Mouse (Mus musculus): ENCODE measurements around the gene Zic2. TPM values are rescaled to one million over a fixed set of nuclear protein-coding genes. Genes with fewer than 3 reads are reported as not detected.
"Not testable (repeated sequence)": the region's sequence is repeated elsewhere in the genome, so short reads cannot be mapped to it uniquely, and the experiment has no call there.

The Zic2 gene
- polyA plus RNA-seq, 1 experiment from 2014 or later, result 0.35 TPM

- no peak for ATAC-seq (ENCODE audit: insufficient number of reproducible peaks, insufficient read depth, low FRiP score, low TSS enrichment, low read depth)
- no peak overlapping the region for H3K9ac ChIP-seq
- 1% methylated on average over 40 of the region's 40 CpGs for WGBS
Measured at GRCm38 (mm10) chr14:122463080-122463691, 12.0 kb upstream of the Zic2 start.

DNA sequence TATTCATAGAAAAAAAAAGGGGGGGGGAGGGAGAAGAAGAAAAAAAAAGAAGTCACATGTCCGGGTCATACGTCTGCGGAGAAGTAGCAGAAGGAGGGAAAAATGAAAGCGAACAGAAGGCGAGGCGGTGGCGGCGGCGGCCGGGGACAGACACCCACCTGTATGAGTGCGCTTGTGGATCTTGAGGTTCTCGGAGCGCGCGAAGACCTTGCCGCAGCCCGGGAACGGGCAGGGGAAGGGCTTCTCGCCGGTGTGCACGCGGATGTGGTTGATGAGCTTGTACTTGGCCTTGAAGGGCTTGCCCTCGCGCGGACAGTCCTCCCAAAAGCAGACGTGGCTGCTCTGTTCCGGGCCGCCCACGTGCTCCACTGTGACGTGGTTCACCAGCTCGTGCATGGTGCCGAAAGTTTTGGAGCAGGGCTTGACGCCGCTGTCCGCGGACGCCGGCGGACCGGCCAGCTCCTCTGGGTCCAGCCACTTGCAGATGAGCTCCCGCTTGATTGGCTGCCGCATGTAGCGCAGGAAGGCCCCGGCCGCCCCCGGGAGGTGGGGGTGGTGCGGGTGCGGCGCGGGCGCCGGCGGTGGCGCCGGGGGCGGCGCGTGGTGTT, 11.4 kb upstream of the Zic2 start:
- peaks cover 91% of the 10 kb centered on the region for H3K27me3 ChIP-seq
- 1% methylated on average over 53 of the region's 58 CpGs for WGBS
- H3K9me3 ChIP-seq, H3K27ac ChIP-seq, H3K36me3 ChIP-seq: not testable (repeated sequence)
- peaks cover 24% of the 10 kb centered on the region for H3K4me1 ChIP-seq
- H3K9ac ChIP-seq, result peak overlapping the region; percentile 61
- H3K4me3 ChIP-seq, result peak overlapping the region; percentile 51
- peak; percentile 13; the same call in 1 of the 2 replicates for ATAC-seq (ENCODE audit: insufficient number of reproducible peaks, insufficient read depth, low FRiP score, low TSS enrichment, low read depth)
- peak overlapping the region; percentile 89 for H3K4me2 ChIP-seq

More at GRCm38 (mm10) chr14:122463080-122463691, 12.0 kb upstream of the Zic2 start:
- peaks cover 85% of the 10 kb centered on the region for H3K27me3 ChIP-seq
- peak overlapping the region; percentile 89 for H3K4me2 ChIP-seq
- no peaks in the 10 kb centered on the region for H3K9me3 ChIP-seq
- no peak overlapping the region for H3K27ac ChIP-seq
- peaks cover 24% of the 10 kb centered on the region for H3K4me1 ChIP-seq
- peak overlapping the region; percentile 51 for H3K4me3 ChIP-seq
- H3K36me3 ChIP-seq, result no peaks in the 10 kb centered on the region

DNA sequence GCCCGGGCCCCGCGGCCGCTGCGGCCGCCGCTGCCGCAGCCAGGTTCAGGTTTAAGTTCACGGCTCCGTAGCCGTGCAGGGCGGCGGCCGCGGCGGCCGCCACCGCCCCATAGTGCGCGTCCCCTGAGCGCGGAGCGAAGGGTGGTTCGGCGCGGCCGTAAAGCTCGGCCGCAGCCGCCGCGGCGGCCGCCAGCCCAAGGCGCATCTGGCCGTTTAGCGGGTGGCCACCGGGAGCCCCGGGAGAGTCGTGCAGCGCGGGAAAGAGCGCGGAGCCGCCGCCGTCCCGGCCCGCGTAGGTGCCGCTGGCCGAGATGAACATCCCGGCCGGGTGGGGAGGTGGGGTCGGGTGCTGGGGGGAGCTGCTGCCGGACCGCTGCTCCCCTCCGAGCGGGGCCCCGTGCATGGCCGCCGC, 10.9 kb upstream of the Zic2 start:
- no peaks in the 10 kb centered on the region for H3K36me3 ChIP-seq
- peak overlapping the region; percentile 61 for H3K9ac ChIP-seq
- no peaks in the 10 kb centered on the region for H3K9me3 ChIP-seq
- under 1% methylated on average over 53 of the region's 62 CpGs for WGBS
- H3K27ac ChIP-seq, result no peak overlapping the region
- H3K4me2 ChIP-seq, result peak overlapping the region; percentile 89
- H3K27me3 ChIP-seq, result peaks cover 95% of the 10 kb centered on the region
- H3K4me3 ChIP-seq, result peak overlapping the region; percentile 51
- peaks cover 24% of the 10 kb centered on the region for H3K4me1 ChIP-seq
- ATAC-seq (ENCODE audit: insufficient number of reproducible peaks, insufficient read depth, low FRiP score, low TSS enrichment, low read depth), result 0 out of 2 replicates have a peak, but pooled peaks have one; percentile 22

DNA sequence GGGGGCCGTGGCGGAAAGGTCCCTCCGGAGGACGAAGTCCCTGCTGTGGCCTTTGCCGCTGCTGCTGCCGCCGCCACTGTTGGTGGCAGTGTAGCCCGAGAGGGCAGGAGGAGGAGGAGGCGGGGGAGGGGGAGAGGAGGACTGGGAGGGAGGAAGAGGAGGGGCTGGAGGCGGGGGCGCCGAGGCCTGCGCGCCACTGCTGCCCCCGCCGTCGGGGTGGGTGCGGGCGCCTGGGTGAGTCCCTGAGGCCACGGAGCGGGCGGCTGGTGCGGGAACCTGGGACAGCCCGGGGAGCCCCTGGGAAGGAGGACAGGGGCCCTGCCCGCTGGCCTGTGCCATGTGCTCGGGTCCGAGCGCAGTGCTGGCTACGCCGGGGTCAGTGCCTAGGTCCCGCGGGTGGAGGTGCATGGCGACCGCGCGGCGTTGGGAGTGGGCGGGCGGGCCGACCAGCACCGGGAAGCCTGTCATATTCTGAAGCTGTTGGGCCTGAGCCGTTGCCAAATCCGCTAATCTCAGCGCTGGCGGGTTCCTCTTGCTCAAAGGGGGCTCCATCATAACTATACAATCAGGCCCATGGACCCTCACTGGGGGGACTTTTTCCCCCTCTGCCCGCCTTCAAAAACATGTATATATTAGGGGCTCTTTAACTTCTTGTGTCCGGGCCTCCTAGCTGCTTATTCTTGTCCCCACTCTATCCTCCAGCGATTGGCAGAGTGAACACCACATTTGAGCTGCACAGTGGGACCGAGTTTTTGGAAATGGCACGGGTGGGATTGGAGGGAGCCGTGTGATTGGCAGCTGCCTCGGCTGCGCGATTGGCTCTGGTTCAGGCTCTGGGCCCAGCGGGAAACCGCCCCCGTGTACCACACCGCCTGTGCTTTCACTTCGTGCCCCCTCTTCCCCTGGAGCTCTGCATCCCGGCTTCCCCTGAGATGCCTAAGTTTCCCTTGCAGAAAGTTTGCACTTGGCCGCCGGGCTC, 10.2 kb upstream of the Zic2 start, which contains the start of gene Zic5:
Zic5 (minus strand) TSS at position 915 of the 979 bp plus-strand sequence.
- peak within 1 kb of the TSS; percentile 89 for H3K4me2 ChIP-seq
- peaks cover 24% of the 10 kb centered on the region for H3K4me1 ChIP-seq
- H3K27me3 ChIP-seq, result peaks cover 95% of the 10 kb centered on the region
- H3K9me3 ChIP-seq, result no peaks in the 10 kb centered on the region
- no peak within 1 kb of the TSS for H3K27ac ChIP-seq
- ATAC-seq (ENCODE audit: insufficient number of reproducible peaks, insufficient read depth, low FRiP score, low TSS enrichment, low read depth), result peak; percentile 35
- H3K4me3 ChIP-seq, result peak within 1 kb of the TSS; percentile 51
- peak within 1 kb of the TSS; percentile 61 for H3K9ac ChIP-seq
- H3K36me3 ChIP-seq, result no peaks in the 10 kb centered on the region
- WGBS, result under 1% methylated on average over 58 of the region's 62 CpGs

DNA sequence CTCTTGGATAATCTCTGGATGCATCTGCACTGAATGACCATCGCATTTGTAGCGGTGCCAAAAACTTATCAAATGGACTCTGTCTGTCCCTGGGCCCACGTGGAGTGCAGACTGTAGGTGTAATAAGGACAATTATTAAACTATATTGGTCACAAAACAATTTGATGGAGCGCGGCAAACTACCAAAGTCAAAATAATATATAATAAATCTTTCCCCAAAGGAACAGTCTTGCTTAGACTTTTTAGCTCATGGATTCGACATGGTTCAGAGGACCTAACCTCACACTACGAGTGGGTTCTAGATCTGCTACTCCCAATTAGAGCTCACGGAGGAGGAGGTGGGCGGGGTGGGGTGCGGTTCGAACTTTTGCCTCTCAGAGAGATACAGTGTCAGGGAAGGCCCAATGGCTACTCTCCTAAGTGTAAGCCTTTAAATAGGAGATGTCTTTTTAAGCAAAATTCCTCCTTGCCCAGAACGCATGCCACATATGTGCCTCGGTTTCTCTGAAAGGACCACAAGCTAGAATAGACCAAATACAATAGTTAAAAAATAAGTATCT, 9.2 kb upstream of the Zic2 start:
- ATAC-seq (ENCODE audit: insufficient number of reproducible peaks, insufficient read depth, low FRiP score, low TSS enrichment, low read depth), result no peak
- H3K9me3 ChIP-seq, result no peaks in the 10 kb centered on the region
- H3K27me3 ChIP-seq, result peaks cover 98% of the 10 kb centered on the region
- 23% methylated on average over 13 of the region's 13 CpGs for WGBS
- no peak overlapping the region; the same call in 1 of the 2 replicates for H3K4me2 ChIP-seq
- no peak overlapping the region; the same call in 1 of the 2 replicates for H3K4me3 ChIP-seq
- no peak overlapping the region for H3K9ac ChIP-seq
- peaks cover 24% of the 10 kb centered on the region for H3K4me1 ChIP-seq
- H3K36me3 ChIP-seq, result no peaks in the 10 kb centered on the region
- no peak overlapping the region for H3K27ac ChIP-seq

- Histone ChIP-seq H3K27me3 (peaks cover 100% of the 10 kb centered on the region), H3K9ac (no peak overlapping the region), H3K9me3 (no peaks in the 10 kb centered on the region), H3K4me2 (no peak overlapping the region), H3K36me3 (no peaks in the 10 kb centered on the region), H3K4me1 (peaks cover 24% of the 10 kb centered on the region), H3K27ac (no peak overlapping the region), H3K4me3 (no peak overlapping the region)
- no peak for ATAC-seq (ENCODE audit: insufficient number of reproducible peaks, insufficient read depth, low FRiP score, low TSS enrichment, low read depth)
- 61% methylated on average over 7 of the region's 7 CpGs for WGBS
Measured at GRCm38 (mm10) chr14:122466756-122467362, 8.4 kb upstream of the Zic2 start.

DNA sequence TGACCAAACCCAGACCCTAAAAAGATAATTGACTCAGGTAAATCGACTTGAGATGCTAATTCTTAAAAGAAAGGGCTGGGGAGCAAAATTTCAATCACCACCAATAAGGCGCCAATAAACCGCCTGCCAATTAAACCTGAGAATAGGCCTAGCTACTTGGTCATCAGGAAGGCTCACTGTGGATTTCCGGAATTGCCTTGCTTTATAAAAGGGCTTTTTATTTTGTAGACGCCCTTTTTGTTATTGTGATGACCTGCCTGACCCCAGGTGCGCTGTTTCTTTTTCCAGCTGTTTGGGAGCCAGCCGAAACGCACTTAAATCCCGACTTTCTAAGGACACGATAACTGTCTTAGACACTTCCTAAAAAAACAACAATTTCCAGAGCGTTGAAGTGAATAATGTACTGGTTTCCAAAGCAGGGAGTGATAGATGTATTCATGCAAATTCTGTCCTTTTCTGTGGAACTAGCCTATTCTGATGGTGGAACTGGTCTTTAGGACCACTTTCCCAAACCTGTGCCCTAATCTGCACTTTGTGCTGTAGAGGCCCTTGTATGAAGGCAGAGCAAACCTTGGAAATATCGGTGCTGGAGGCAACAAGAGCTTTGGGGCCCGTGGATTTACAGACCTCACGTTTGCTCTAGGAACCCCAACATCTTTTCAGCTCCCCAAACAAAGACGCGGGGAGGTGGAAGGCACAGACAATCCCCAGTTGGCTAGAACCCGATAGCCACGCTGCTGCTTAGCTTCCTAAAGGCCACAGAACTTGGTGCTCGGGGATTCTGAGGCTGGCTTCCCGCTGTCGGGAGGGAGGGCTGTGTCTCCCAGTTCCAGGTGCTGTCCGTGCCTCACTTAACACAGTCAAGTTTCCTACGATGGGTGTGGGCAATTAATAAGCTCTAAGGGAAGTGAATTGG, 7.1 kb upstream of the Zic2 start:
- no peak overlapping the region for H3K9ac ChIP-seq
- no peak overlapping the region for H3K4me2 ChIP-seq
- WGBS, result 5% methylated on average over 23 of the region's 23 CpGs
- peaks cover 24% of the 10 kb centered on the region for H3K4me1 ChIP-seq
- H3K27me3 ChIP-seq, result peaks cover 100% of the 10 kb centered on the region
- H3K27ac ChIP-seq, result no peak overlapping the region
- ATAC-seq (ENCODE audit: insufficient number of reproducible peaks, insufficient read depth, low FRiP score, low TSS enrichment, low read depth), result no peak
- no peak overlapping the region for H3K4me3 ChIP-seq
- H3K36me3 ChIP-seq, result no peaks in the 10 kb centered on the region
- H3K9me3 ChIP-seq, result no peaks in the 10 kb centered on the region

DNA sequence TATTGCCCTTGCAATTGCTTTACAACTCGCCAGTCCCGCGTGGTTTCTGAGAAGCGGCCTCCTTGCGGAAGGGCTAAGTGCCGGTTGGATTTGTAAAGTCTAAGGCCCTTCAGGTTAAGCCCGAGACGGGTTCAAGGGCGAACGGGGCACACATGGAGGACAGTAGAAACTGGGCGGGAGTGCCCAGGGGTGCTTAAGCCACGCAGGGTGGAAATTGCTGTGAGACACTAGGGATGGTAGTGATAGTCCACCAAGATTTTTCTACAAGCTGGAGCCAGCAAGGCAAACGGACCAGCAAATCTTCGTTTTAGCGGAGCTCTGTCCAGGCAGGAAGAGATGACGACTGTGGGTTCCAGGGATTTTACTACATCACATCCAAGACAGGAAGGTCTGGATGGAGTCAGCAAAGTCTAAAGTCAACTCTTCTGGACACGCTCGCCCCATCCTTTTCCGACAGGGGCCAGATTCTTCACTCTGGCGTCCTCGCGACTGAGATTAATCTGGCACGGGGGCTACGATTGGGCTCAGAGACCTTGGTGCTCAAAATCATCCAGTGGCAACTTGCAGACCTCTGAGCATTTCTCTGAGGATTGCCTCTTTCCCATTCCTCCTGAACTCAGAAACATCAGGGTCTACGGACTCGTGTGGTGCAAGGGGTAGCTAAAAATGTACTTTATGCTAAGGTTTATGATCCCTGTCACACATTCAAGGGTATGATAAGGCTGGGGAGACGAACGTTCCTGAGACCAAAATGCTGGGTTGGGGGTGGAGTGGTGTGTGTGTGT, 6.1 kb upstream of the Zic2 start:
- Histone ChIP-seq H3K36me3 (no peaks in the 10 kb centered on the region), H3K27me3 (peaks cover 100% of the 10 kb centered on the region), H3K9me3 (no peaks in the 10 kb centered on the region), H3K4me3 (no peak overlapping the region), H3K9ac (no peak overlapping the region), H3K4me2 (no peak overlapping the region), H3K27ac (no peak overlapping the region), H3K4me1 (peaks cover 20% of the 10 kb centered on the region)
- ATAC-seq (ENCODE audit: insufficient number of reproducible peaks, insufficient read depth, low FRiP score, low TSS enrichment, low read depth), result no peak
- WGBS, result 3% methylated on average over 28 of the region's 28 CpGs

DNA sequence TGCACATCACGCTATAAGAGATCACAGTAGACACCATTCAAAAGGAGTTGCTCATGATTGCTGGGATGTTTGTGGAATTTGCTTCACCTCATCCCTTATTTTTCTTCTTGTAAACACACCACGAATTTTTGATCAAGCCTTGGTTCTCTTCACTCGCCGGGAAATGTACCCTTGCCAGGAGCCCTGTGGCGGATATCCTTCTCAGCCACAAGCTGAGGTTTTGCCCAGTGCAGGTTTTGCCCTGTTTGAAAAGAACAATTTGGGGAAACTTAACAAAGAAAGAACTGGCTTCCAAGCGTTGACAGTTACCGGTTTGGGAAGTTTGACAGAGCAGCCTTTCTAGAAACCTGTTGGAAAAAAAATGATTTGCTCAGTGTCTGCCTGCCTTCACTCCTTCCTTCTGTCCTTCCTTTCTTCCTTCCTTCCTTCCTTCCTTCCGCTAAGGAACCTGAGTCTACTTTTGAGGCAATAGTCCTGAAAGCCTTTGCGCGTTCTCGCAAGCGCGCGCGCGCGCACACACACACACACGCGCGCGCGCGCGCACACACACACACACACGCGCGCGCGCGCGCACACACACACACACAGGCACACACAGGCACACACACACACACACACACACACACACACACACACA, 3.7 kb upstream of the Zic2 start:
- no peaks in the 10 kb centered on the region for H3K9me3 ChIP-seq
- 8% methylated on average over 21 of the region's 31 CpGs for WGBS
- peaks cover 28% of the 10 kb centered on the region for H3K4me1 ChIP-seq
- no peak overlapping the region for H3K4me2 ChIP-seq
- ATAC-seq (ENCODE audit: insufficient number of reproducible peaks, insufficient read depth, low FRiP score, low TSS enrichment, low read depth), result no peak
- H3K4me3 ChIP-seq, result no peak overlapping the region
- no peaks in the 10 kb centered on the region for H3K36me3 ChIP-seq
- no peak overlapping the region for H3K9ac ChIP-seq
- H3K27ac ChIP-seq, result no peak overlapping the region
- H3K27me3 ChIP-seq, result peaks cover 100% of the 10 kb centered on the region

Measured in embryonic facial prominence, embryonic 13.5 days (tissue).